ENCODE assay signal across 26 mouse cellular contexts in genomic region chr12:114287041-114287440, GRCm38 (mm10).
"Had no signal": no experiment of that assay in that cellular context is flagged by ENCODE, and none has a peak within 500 bp of the region (broad histone marks: within the 10 kb centered on the region; RNA-seq: fewer than 3 reads in every experiment).

No protein-coding gene starts in this region.

- H3K9me3 ChIP-seq: embryonic facial prominence, embryonic 15.5 days had no signal

- DNase-seq: cerebellum, postnatal 10 days; cerebellum, postnatal 14 days; cerebellum, postnatal 25 days; cerebellum, postnatal 36 days; embryo, embryonic 11 days; forebrain, postnatal 0 days; gastrocnemius, adult 2 months; gastrocnemius, postnatal 10 days; gastrocnemius, postnatal 14 days; gastrocnemius, postnatal 25 days; gastrocnemius, postnatal 36 days; heart, adult 11 months; heart, adult 18-20 months; heart, adult 2 months had no signal

- H3K9ac ChIP-seq: embryonic facial prominence, embryonic 12.5 days; embryonic facial prominence, embryonic 13.5 days; embryonic facial prominence, embryonic 15.5 days; forebrain, embryonic 12.5 days; forebrain, embryonic 13.5 days; forebrain, embryonic 15.5 days; forebrain, postnatal 0 days had no signal

- H3K36me3 ChIP-seq: embryonic facial prominence, embryonic 10.5 days; embryonic facial prominence, embryonic 12.5 days; embryonic facial prominence, embryonic 13.5 days; embryonic facial prominence, embryonic 15.5 days; forebrain, embryonic 10.5 days; forebrain, embryonic 12.5 days; forebrain, embryonic 15.5 days; heart, embryonic 10.5 days had no signal

- ATAC-seq: forebrain, embryonic 13.5 days; forebrain, embryonic 14.5 days; forebrain, embryonic 15.5 days; forebrain, embryonic 16.5 days; forebrain, postnatal 0 days had no signal

- H3K4me1 ChIP-seq: embryonic facial prominence, embryonic 10.5 days; embryonic facial prominence, embryonic 12.5 days; embryonic facial prominence, embryonic 13.5 days; embryonic facial prominence, embryonic 15.5 days; forebrain, embryonic 10.5 days; forebrain, embryonic 12.5 days; forebrain, embryonic 13.5 days; forebrain, embryonic 15.5 days; heart, embryonic 10.5 days had no signal

- H3K27ac ChIP-seq: embryonic facial prominence, embryonic 10.5 days; embryonic facial prominence, embryonic 12.5 days; embryonic facial prominence, embryonic 13.5 days; embryonic facial prominence, embryonic 15.5 days; forebrain, embryonic 10.5 days; forebrain, embryonic 12.5 days; forebrain, embryonic 13.5 days; forebrain, embryonic 15.5 days; gastrocnemius, adult 2 months; heart, adult 2 months; heart, embryonic 10.5 days had no signal

- H3K4me3 ChIP-seq: embryonic facial prominence, embryonic 10.5 days; embryonic facial prominence, embryonic 12.5 days; embryonic facial prominence, embryonic 13.5 days; embryonic facial prominence, embryonic 15.5 days; erythroblast, embryonic 14.5 days; forebrain, embryonic 10.5 days; forebrain, embryonic 12.5 days; forebrain, embryonic 13.5 days; forebrain, embryonic 15.5 days; gastrocnemius, adult 2 months; heart, adult 2 months; heart, embryonic 10.5 days had no signal
